Mouse (Mus musculus) gonadal fat pad, adult 2 months (tissue): ENCODE data around the gene Litaf. TPM values are rescaled to one million over a fixed set of nuclear protein-coding genes. Genes with fewer than 3 reads are reported as not detected.

Experiments
- DNase-seq: peaks from one replicate; pipeline ENCODE4 v3.0.0-alpha.2; 2012; ENCODE audit warnings: low read depth
- polyA plus RNA-seq: library from polyadenylated mRNA; depleted of rRNA; stranded (reverse); fragments of >200 nt; gene quantifications from 2 replicates; pipeline ENCODE4 v1.2.3, GENCODE M21; 2012; rRNA removed

Gene Litaf
- 276 and 297 TPM in 2 replicates for polyA plus RNA-seq

- DNase-seq: peak; percentile 69
These were observed at the start of gene Litaf for GRCm38 (mm10) chr16:11066029-11066832. TSS of gene Litaf (minus strand) at chr16:11066157.

- DNase-seq: no peak
These were observed 43.3 kb upstream of the Litaf start for GRCm38 (mm10) chr16:11109198-11109740.

- no peak for DNase-seq
These were observed 38.9 kb upstream of the Litaf start for GRCm38 (mm10) chr16:11104905-11105304.

- peak; percentile 60 for DNase-seq
These were observed 31.3 kb upstream of the Litaf start for GRCm38 (mm10) chr16:11097301-11097700.

GRCm38 (mm10) chr16:11093717-11094386 lies 27.9 kb upstream of the Litaf start:
- no peak for DNase-seq

GRCm38 (mm10) chr16:11092523-11092922 lies 26.6 kb upstream of the Litaf start:
- DNase-seq: no peak

GRCm38 (mm10) chr16:11092061-11092460 lies 26.1 kb upstream of the Litaf start:
- DNase-seq: no peak

GRCm38 (mm10) chr16:11090836-11091570 lies 25.0 kb upstream of the Litaf start:
- no peak for DNase-seq

GRCm38 (mm10) chr16:11086856-11087588 lies 21.1 kb upstream of the Litaf start:
- no peak for DNase-seq

GRCm38 (mm10) chr16:11086299-11086698 lies 20.3 kb upstream of the Litaf start:
- no peak for DNase-seq

- DNase-seq: no peak
These were observed 18.2 kb upstream of the Litaf start for GRCm38 (mm10) chr16:11084181-11084580.

- no peak for DNase-seq
These were observed 12.4 kb upstream of the Litaf start for GRCm38 (mm10) chr16:11078216-11078869.

- DNase-seq: no peak
These were observed 11.7 kb upstream of the Litaf start for GRCm38 (mm10) chr16:11077601-11078201.

- DNase-seq: no peak
These were observed 7.1 kb upstream of the Litaf start for GRCm38 (mm10) chr16:11073060-11073459.

- DNase-seq: no peak
These were observed 6.5 kb upstream of the Litaf start for GRCm38 (mm10) chr16:11072454-11072853.

GRCm38 (mm10) chr16:11071887-11072286 lies 5.9 kb upstream of the Litaf start:
- DNase-seq: no peak

GRCm38 (mm10) chr16:11071176-11071575 lies 5.2 kb upstream of the Litaf start:
- no peak for DNase-seq

- DNase-seq: no peak
These were observed 3.9 kb upstream of the Litaf start for GRCm38 (mm10) chr16:11069710-11070420.

- DNase-seq: no peak
These were observed 3.3 kb upstream of the Litaf start for GRCm38 (mm10) chr16:11069271-11069670.

- no peak for DNase-seq
These were observed 2.7 kb upstream of the Litaf start for GRCm38 (mm10) chr16:11068666-11069065.
